Mouse (Mus musculus) right cerebral cortex, postnatal 10 days (tissue): Measurements from ENCODE around the gene Ttll13.

Experiments used
- DNase-seq, 2 experiments: peaks; one replicate each; pipeline ENCODE4 v3.0.0; 2021; ENCODE audit warnings: low spot score in 2 of 2

Ttll13 gene

DNA sequence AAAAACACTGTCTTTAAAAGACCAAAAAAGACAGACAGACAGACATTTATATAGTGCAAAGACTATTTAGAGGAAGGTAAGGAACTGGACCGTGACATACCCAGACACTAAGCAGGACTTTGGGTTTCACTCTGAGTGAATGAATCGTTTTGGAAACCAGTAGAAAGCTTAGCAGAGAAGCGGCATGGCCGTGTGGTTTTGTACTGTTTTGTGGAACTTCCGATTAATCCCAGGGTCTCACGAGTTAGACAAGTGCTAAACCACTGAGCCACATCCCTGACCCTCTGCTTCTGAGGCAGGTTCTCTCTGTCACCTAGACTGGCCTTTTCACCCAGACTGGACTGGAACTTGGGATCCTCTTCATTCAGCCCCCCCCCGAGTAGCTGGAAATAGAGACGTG lies 31.7 kb upstream of the Ttll13 start:
- DNase-seq, result no peak

DNA sequence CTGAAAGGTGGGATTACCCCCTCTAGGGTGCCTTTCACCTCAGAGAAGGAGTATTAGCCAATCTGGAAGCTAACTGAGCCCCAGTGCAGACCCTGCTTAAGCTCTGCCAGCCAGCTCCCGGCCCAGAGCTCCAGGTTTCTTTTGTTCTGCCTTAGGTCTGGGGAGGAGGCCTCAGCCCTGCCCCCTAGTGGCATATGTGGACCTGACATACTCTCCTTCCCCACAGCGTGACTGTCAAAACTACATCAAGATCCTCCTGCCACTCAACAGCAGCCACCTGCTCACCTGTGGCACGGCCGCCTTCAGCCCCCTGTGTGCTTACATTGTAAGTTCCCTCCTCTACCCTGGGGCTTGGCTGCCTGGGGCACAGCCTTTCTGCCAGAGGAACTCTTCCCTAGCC lies 30.8 kb upstream of the Ttll13 start:
- peak; percentile 74 to 84 for DNase-seq

DNA sequence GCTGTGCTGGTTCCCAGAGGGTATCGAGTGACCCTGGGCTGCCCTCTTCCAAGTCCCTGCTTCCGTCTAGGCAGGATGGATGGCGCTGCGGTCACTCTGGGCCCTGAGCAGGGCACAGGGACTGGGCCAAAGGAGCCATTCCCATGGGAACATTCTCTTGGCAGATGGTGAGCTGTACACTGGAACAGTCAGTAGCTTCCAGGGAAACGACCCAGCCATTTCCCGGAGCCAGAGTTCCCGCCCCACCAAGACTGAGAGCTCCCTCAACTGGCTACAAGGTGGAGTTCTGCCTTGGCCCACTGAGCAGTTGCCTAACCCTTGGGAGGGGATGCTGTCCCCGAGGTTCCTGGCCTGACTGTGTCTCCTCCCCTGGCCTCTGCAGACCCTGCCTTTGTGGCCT lies 29.6 kb upstream of the Ttll13 start:
- peak; percentile 73 to 79 for DNase-seq

DNA sequence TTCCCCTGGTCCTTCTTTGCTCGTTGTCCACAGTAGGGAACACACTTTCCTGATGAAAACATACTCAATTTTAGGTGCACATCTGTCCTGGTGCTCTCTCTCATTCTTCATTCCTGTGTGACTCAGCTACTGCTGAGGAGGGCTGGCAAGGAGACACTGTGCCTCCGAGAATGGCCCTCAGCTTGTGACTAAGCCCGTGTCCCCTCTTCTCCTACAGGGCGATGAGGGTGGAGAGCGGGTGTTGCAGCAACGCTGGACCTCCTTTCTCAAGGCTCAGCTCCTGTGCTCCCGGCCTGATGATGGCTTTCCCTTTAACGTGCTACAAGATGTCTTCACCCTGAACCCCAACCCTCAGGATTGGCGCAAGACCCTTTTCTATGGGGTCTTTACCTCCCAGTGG lies 27.5 kb upstream of the Ttll13 start:
- no peak for DNase-seq

DNA sequence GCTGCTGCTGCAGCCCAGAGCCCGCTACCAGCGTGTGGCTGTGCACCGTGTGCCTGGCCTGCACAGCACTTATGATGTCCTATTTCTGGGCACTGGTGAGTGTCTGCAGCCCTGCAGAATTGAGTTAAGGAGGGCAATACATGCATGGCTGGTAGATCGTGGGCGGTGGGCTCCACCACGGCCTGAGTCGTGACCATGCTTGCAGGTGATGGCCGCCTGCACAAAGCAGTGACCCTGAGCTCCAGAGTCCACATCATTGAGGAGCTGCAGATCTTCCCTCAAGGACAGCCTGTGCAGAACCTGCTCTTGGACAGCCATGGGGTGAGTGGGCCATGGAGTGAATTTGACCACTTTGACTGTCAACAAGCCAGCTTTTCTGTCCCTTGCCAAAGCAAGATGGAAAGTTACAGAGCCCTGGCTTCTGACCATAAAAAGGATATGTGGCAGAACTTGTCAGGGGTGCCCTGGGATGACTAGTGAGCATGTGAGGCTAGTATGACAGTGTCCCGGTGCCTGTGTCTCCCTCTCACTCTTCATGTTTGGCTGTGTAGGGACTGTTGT lies 25.9 kb upstream of the Ttll13 start:
- no peak for DNase-seq

DNA sequence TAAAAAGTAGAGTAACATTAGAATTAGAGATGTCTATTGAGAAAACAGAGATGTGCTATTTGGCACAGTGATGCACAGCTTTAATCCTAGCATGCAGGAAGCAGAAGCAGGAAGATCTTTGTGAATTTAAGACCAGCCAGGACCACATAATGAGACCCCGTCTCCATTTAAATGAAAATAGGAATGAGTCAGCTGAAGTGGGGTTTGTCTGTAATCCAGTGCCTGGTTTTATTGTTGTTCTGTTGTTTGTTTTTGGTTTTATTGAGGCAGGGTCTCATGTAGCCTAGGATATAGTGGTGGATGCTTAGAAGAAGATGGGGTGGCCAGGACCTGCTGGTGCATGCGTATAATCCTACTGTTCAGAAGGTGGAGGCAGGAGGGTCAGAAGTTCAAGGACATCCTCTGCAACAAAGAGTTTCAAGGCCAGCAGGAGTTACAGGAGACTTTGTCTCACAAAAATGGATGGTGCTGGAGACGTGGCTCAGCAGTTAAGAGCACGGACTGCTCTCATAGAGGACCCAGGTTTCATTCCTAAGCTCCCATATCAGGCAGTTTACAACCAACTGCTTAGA lies 24.9 kb upstream of the Ttll13 start:
- DNase-seq, result no peak

DNA sequence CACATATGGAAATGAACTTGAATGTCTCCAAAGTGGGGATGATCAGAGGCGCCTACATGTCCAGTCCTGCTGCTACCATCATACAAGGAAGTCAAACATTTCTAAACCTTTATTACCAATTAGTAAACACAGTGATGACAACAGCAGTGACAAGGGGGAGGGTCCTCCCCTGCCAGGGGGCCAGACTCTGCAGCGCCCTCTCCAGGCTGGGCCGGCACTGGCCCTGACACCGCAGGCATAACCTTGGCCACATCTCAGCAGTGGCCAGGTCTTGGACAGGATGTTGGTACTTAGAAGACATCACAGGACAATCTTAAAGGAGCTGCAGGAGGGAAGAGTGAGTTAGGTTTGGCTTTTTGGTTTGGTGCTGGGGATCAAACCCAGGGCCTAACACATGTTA lies 19.1 kb upstream of the Ttll13 start:
- DNase-seq, result no peak

DNA sequence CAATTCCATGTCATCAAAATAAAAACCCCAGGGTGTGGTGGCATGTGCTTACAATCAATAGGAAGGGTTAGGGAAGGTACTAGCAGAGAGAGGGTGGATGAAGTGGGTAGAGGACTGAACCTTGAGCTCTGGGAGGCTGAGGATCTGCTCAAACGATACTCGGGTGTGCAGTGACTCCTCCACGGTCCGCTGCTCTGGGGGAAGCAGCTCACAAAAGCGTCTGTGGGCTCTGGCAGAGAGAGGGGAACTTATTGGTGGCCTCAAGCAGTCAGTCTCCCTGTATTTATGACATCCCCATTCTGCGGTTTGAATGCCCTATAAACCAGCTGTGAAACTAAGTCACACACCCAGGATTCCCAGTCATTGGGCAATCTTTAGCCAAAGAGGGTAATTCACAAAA lies 16.0 kb upstream of the Ttll13 start:
- no peak for DNase-seq

DNA sequence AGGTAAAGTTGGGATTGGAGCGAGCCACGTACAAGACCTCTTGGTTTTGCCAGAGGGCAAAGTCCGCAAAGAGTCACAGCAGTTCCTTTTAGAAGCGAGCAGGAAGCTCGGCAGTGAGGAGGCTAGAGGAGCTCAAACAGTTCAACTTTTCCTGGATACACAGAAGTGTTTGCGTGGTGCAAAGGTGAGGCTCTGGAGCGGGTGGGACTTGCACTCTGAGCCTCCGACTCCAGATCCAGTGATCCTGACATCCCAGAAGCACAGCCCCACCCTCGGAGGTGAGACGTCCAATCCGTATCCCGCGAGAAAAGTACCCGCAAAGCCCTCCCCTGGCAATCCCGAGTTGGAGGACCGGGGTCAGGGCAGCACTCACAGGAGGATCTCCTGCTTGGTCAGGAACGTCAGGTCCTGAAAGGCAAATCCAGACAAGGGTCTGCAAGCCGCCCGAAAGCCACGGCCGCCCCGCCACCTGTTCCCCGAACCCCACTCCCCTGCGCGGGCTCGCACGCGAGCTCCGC lies 14.1 kb upstream of the Ttll13 start:
- no peak for DNase-seq

DNA sequence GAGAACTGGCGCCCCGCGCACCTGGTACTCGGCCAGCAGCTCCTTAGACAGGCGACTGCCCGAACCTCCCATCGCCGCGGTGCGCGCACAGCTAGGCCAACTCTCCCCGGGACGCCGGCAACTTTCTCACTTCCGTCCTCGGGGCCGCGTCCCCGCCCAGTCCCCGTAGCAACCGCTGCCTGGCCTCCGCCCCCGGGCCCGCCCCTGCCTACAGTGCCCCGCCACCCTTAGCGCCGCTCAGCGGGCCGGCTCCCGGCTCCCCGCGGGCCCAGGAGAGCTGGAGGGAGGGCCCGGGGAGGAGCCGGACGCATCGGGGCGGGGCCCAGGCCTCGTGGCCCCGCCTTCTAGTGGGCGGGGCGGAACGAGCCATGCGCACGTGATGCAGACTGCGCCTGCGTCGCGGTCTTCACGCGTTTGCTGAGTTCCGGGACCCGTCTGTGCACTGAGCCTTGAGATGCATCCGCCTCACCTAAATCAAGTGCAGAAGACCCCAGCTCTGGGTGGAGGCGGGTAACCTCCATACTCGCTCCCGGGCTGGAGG lies 13.6 kb upstream of the Ttll13 start, which contains the start of the genes Cib1 and Gdpgp1:
Gene Cib1, minus strand, starts transcription at position 325 of the 541 bp plus-strand sequence.
Gene Gdpgp1, plus strand, starts transcription at position 377 of the 541 bp plus-strand sequence.
- DNase-seq, result peak; percentile 95 to 96

DNA sequence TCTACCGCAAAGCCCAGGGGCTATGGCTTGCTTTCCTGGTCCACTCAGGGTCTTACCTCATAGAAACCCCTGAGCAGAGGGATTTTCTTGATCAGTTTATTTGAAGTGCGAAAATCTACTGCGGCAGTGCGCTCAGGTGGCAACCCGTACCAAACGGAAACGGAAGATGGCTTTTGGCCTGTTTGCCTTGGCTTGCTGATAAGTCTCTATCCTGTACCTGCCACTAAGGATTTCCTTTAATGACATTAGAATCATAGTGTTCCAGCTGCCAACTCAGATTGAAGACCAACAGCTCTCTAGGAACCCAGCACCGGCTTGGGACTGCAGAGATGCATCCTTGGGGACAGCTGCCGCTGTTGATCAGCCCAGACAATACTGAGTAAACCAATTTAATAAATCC lies 12.4 kb upstream of the Ttll13 start:
- DNase-seq, result no peak

DNA sequence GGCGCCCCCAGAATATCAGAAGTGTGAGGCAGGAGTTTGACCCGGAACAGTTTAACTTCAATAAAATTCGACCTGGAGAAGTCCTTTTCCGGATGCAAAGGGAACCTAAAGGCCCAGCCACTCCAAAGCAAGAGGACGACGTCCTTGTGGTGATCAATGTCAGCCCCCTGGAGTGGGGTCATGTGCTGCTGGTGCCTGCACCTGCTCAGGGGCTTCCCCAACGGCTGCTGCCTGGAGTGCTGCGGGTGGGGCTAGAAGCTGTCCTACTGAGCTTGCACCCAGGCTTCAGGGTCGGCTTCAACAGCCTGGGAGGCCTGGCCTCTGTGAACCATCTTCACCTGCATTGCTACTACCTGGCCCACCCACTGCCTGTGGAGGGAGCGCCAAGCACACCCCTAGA lies 7.6 kb upstream of the Ttll13 start:
- DNase-seq, result no peak

DNA sequence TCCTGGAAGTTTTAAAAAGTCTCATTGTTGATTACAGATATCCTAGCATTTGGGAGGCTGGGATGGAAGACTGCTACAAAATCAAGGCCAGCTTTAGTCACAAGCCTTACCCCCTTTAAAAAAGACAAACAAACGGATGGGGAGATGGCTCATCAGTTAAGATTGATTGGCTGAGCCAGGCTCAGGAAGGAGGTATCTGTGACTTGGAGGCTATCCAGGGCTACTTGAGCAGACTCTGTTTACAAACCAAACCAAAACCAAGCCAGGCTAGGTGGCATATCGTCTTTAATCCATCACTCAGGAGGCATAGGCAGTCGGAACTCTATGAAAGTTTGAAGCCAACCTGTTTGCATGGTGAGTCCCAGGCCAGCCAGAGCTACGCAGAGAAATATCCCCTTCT lies 4.5 kb upstream of the Ttll13 start:
- DNase-seq, result no peak

DNA sequence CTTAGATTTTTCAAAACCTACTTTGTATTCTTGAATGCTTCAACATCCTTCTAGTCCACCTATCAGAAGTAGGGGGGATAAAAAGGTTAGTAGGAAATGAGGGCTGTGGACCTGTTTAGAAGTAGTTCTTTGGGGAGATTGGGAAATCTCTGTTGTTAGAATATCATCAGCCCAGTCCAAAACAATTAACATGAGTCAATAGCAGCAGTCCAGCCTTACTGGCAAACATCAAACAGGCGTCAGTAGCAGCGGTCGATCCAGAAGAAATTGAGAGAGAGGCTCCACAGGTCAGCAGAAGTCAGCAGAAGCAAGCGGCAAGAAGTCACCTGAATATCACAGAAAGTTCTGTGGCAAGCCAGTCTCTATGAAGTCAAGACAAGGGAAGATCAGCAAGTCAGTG lies 1.3 kb upstream of the Ttll13 start:
- DNase-seq, result no peak

DNA sequence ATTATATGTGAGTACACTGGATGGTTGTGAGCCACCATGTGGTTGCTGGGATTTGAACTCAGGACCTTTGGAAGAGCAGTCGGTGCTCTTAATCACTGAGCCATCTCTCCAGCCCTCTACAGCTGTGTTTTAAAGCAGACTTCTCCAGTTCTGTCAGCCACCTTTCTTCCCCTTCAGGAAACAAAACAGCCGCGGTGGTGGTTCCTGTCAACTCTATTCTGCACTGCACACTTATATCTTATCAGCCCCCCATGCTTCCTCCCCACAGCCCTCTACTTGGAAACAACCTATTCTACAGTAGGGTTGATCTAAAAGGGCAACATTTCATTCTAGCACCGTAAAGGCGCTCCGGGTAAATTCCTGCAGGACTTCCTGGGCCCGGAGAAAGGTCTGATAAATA lies 683 bp downstream of the Ttll13 start:
- no peak for DNase-seq

DNA sequence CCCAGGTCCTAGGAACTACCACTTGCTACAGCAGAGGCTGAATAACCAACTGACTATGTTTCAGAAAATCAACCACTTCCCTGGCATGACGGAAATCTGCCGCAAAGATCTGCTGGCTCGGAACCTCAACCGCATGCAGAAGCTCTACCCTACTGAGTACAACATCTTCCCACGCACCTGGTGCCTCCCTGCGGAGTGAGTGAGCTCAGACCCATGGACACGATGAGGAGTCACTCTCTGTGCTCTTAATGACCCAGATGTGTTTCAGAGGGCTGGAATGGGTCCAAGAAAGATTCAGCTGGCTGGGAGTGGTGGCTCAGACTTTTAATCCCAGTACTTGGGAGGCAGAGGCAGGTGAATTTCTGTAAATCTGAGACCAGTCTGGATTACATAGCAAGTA lies 6.3 kb downstream of the Ttll13 start:
- no peak for DNase-seq

DNA sequence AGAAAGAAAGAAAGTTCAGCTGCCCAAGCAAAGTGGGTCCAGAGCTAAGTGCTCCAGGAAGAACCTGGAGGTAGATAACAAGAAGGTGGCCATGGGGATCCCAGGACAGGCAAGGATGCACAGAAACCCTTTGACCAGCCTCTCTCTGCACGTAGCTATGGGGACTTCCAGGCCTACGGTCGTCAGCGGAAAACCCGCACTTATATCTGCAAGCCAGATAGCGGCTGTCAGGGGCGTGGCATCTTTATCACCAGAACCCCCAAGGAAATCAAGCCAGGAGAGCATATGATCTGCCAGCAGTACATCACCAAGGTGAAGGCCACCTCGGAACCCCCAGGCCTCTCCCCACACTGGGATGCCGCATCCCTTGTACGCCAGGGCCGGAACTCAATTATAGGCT lies 6.7 kb downstream of the Ttll13 start:
- no peak for DNase-seq

DNA sequence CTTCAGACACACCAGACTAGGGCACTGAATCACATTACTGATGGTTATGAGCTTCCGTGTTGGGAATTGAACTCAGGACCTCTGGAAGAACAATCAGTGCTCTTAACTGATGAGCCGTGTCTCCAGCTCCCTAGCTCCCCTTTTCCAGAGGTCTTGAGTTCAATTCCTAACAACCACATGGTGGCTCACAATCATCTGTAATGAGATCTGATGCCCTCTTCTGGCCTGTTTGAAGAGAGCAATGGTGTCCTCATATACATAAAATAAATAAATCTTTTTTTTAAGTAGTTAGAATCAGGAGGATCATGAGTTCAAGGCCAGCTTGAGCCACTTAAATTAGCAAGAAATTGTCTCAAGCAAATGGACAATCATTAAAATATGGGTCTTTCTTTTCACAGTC lies 9.8 kb downstream of the Ttll13 start:
- no peak for DNase-seq

DNA sequence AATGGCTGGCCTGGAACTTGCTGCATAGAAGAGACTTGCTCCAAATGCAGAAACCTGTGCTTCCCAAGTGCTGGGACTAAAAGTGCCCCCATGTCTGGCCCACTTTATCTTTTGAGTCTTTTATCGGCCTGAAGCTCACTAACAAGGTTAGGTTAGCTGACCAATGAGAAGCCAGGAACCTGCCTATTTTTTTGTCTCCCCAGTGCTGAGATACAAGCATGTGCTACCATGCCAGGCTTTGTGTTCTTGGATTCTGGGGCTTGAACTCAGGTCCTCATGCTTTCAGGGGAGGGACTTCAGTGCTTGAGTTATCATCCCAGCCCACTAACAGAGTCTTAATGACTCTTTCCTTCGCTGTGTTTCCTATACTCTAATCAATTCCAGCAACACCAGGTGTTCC lies 11.5 kb downstream of the Ttll13 start:
- no peak for DNase-seq

DNA sequence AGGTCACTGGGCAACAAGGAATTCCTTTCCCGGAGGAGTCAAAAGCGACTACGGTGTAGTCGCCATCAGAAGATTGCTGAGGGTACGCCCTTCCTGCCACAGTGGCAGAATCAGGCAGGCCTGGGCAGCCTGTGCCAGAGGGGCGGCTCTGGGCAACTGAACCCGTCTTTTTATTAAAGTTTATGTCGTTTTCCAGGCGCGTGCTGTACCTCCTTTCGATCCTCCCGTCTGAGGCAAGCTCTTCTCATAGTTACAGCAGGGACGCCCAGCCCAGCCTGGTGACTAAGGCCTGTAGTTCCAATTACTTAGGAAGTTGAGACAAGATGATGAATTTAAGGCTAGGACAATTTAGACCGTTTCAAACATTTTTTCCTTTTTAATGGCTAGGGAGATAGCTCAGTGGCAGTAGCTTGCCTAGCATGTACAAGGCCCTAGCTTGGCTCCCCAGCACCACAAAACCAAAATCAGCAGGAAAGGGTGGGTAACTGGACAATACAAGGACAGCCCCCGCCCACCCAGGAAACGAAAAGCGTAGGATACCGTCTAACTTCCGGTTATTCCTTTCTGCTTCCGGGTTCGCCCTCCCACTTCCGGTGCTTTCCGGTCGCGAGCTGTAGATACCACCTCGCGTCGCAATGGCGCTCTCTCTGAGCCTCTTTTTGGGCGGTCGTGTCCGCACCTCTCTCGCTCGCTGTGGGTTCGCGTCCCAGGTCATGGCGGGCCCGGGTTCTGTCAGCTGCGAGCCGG lies 14.6 kb downstream of the Ttll13 start, which contains the start of gene Ngrn:
Gene Ngrn, plus strand, starts transcription at position 591 of the 747 bp plus-strand sequence.
- peak; percentile 92 to 94 for DNase-seq

DNA sequence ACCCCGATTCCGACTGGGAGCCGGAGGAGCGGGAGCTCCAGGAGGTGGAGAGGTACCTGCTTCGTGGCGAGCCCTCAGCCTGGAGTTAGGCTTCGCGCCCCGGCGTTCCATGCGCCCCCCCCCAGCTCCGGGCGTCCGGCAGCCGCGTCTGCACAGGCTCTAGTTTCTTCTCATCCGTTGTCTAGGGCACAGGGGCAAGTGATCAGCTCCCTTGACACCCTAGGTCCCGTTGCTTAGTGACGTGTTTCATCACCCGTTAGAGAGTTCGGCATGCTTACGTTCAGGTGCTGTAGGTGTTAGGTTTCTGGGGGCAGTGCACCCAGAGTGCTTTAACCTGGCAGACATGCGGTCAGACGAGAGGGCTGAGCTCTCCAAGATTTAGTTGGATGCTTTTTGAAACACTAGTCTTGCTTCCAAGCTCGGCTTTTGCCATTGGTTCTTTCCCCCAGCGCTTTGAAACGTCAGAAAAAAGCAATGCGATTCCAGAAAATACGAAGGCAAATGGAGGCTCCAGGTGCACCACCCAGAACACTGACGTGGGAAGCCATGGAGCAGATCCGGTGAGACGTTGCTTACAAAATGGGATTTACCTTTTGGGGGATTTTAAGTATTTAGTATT lies 15.3 kb downstream of the Ttll13 start:
- DNase-seq, result peak in 1 of 2 experiments; percentile 53

DNA sequence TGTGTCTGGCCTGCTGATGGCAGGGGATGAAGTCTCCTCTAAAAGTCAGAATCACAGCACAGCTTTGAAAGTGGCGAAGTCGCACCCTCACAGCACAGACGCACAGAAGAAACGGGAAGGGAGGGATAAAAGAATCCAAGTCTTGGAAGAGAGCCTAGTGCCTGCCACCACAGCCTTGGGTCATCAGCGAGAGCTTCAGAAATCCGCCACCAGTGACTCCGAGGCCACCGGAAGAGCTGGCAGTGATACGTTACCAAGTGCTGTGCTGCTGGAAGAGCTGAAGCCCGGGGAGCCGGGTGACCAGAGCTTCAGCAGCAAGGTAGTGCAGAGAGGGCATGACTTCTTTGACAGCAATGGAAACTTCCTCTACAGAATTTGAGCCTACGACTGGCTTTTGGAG lies 18.4 kb downstream of the Ttll13 start:
- no peak for DNase-seq
